ENCODE assay signal across 8 mouse cellular contexts in genomic region chr4:116123602-116124519, GRCm38 (mm10). TPM values are rescaled to one million over a fixed set of nuclear protein-coding genes. Genes with fewer than 3 reads are reported as not detected.
DNase-seq lines count a peak whose midpoint lies in the region; ATAC-seq and TF ChIP-seq lines count a peak whose summit lies in the region.

TSS of gene Rad54l (minus strand) at chr4:116123690.
TSS of gene Pomgnt1 (plus strand) at chr4:116123840.

- intact Hi-C loops in left cerebral cortex, postnatal 14 days (cut with DNase I) = no loop called here

- peak; percentile 84 to 92 for DNase-seq in adrenal gland, adult (ENCODE audit: inconsistent age in 2 of 2, low spot score in 1 of 2)
- DNase-seq in gastrocnemius, adult 8-10 months (ENCODE audit: low spot score in 2 of 2) = peak; percentile 43 to 66
- DNase-seq in hindlimb bud, embryonic 11.5 days (ENCODE audit: extremely low spot score, low read depth, low spot score) = peak; percentile 70
- peak; percentile 74 to 80 for DNase-seq in left cerebral cortex, postnatal 14 days (ENCODE audit: low spot score in 2 of 2)
- peak; percentile 78 for DNase-seq in right cerebral cortex, postnatal 14 days
- peak; percentile 66 for DNase-seq in urinary bladder, postnatal 25 days (ENCODE audit: low spot score)

- ATAC-seq in megakaryocyte-erythroid progenitor cell, adult 5-6 weeks (replicated peaks; ENCODE audit: low FRiP score, low TSS enrichment, poor library complexity, severe bottlenecking) = peak; percentile 97

- no peak for TF ChIP-seq CTCF in cortical plate, adult 2 months (IDR thresholded peaks at IDR 0.05; ENCODE audit: extremely low read depth, insufficient read depth, low read length)

- H3K27ac ChIP-seq in cortical plate, adult 2 months (ENCODE audit: insufficient read depth, low read length) = 0 out of 2 replicates have a peak within 1 kb of the TSS, but pooled peaks have one; percentile 58

- H3K4me3 ChIP-seq in cortical plate, adult 2 months (ENCODE audit: insufficient read depth, low read length) = peak within 1 kb of the TSS; percentile 92

- peak; percentile 68 for TF ChIP-seq POLR2A in cortical plate, adult 2 months (IDR thresholded peaks at IDR 0.05; ENCODE audit: extremely low read depth, insufficient read depth, low read length)

- no peaks in the 10 kb centered on the region for H3K4me1 ChIP-seq in cortical plate, adult 2 months (ENCODE audit: control insufficient read depth, insufficient read depth, low read length)

RNA-seq across cellular contexts. Expression of gene Rad54l, which starts in this region (rescaled TPM):
- 0.81 and 1.1 TPM in 2 replicates for polyA plus RNA-seq in cortical plate, adult 2 months (2012; rRNA removed)
- under 1 TPM; 0.18 to 0.46 (median 0.27) TPM for total RNA-seq in gastrocnemius, adult 8-10 months (2022)
- under 1 TPM; 0.55 to 0.82 TPM for total RNA-seq in left cerebral cortex, postnatal 14 days (2021)
- 49.4 and 50.1 TPM in 2 replicates for total RNA-seq in megakaryocyte-erythroid progenitor cell, adult 5-6 weeks (2014; fragmentation: Nextera tagmentation)
- total RNA-seq in megakaryocyte-erythroid progenitor cell, adult 5-6 weeks (2017) = 23.0 and 35.2 TPM in 2 replicates

RNA-seq across cellular contexts. Expression of gene Pomgnt1, which starts in this region (rescaled TPM):
- 80.3 and 84.4 TPM in 2 replicates for polyA plus RNA-seq in cortical plate, adult 2 months (2012; rRNA removed)
- 10 to 100 TPM; 50.0 to 51.9 (median 50.8) TPM for total RNA-seq in gastrocnemius, adult 8-10 months (2022)
- total RNA-seq in left cerebral cortex, postnatal 14 days (2021) = 10 to 100 TPM; 69.3 to 71.5 TPM
- 26.4 and 31.7 TPM in 2 replicates for total RNA-seq in megakaryocyte-erythroid progenitor cell, adult 5-6 weeks (2014; fragmentation: Nextera tagmentation)
- 15.0 and 26.1 TPM in 2 replicates for total RNA-seq in megakaryocyte-erythroid progenitor cell, adult 5-6 weeks (2017)

Comparison
In these comparisons a context has a peak if more than half of its experiments do, and no peak if none do; other contexts are left out.
1. Peak in every context shown above with its lines: DNase-seq, ATAC-seq, H3K4me3 ChIP-seq and H3K27ac ChIP-seq.
2. RNA of gene Rad54l (total RNA-seq): 23.0 to 50.1 TPM in megakaryocyte-erythroid progenitor cell, adult 5-6 weeks; 0.55 to 0.82 TPM in left cerebral cortex, postnatal 14 days and 0.18 to 0.46 TPM in gastrocnemius, adult 8-10 months; every median in the first group is over 10 times any median in the second.